Mouse (Mus musculus) forebrain, embryonic 11.5 days (tissue): Measurements from ENCODE around the gene Ngly1. TPM values are rescaled to one million over a fixed set of nuclear protein-coding genes. Genes with fewer than 3 reads are reported as not detected.

ENCODE experiments used
- ATAC-seq: fragments of 200-750 bp; cut with Nextera tagmentation; replicated peaks from 2 replicates; pipeline ENCODE4 v1.8.0; 2017; ENCODE audit warnings: moderate TSS enrichment; ENCODE audit not compliant: low FRiP score
- DNase-seq: peaks from one replicate; pipeline ENCODE4 v3.0.0-alpha.2; 2017; ENCODE audit warnings: low spot score
- H3K27ac ChIP-seq: fragments of 300-500 bp; sonication (generic); 2 replicates; pipeline ENCODE4 v1.5.1; 2014; ENCODE audit warnings: low read depth, low read length
- H3K27me3 ChIP-seq: fragments of 300-500 bp; sonication (generic); 2 replicates; pipeline ENCODE4 v1.6.1; 2014; ENCODE audit warnings: mild to moderate bottlenecking, low read length, mixed read lengths; ENCODE audit not compliant: control insufficient read depth, insufficient read depth
- H3K36me3 ChIP-seq: fragments of 300-500 bp; sonication (generic); 2 replicates; pipeline ENCODE4 v1.6.1; 2014; ENCODE audit warnings: mild to moderate bottlenecking, low read length, moderate library complexity, mixed read lengths; ENCODE audit not compliant: control insufficient read depth, insufficient read depth
- H3K4me1 ChIP-seq: fragments of 300-500 bp; sonication (generic); replicated peaks from 2 replicates; pipeline ENCODE4 v1.6.1; 2014; ENCODE audit warnings: low read length, mixed read lengths; ENCODE audit not compliant: control insufficient read depth, insufficient read depth
- H3K4me2 ChIP-seq: fragments of 300-500 bp; sonication (generic); 2 replicates; pipeline ENCODE4 v1.6.1; 2014; ENCODE audit warnings: low read depth, mild to moderate bottlenecking, low read length, moderate library complexity, mixed read lengths; ENCODE audit not compliant: severe bottlenecking
- H3K4me3 ChIP-seq: fragments of 300-500 bp; sonication (generic); 2 replicates; pipeline ENCODE4 v1.5.1; 2014; ENCODE audit warnings: low read depth, low read length
- H3K9ac ChIP-seq: fragments of 300-500 bp; sonication (generic); 2 replicates; pipeline ENCODE4 v1.6.1; 2014; ENCODE audit warnings: low read length
- H3K9me3 ChIP-seq: fragments of 300-500 bp; sonication (generic); 2 replicates; pipeline ENCODE4 v1.6.1; 2016; ENCODE audit warnings: low read length, mixed read lengths; ENCODE audit not compliant: control insufficient read depth
- WGBS: fragments of 180-500 bp; shearing (Covaris S2); extraction: QIAGEN DNeasy Blood & Tissue Kit; methylation state at CpG from one replicate; pipeline ENCODE4 v1.1.7; 2014; 5-methylcytosine and 5-hydroxymethylcytosine counted together
- polyA plus RNA-seq: library from polyadenylated mRNA; unstranded; fragments of >200 nt; fragmentation: Nextera tagmentation; extraction: Ambion mirVana; gene quantifications from 2 replicates; pipeline ENCODE4 v1.2.1, GENCODE M21; 2014

The Ngly1 gene
- polyA plus RNA-seq, 1 experiment from 2014 or later, result 24.0 TPM

DNA sequence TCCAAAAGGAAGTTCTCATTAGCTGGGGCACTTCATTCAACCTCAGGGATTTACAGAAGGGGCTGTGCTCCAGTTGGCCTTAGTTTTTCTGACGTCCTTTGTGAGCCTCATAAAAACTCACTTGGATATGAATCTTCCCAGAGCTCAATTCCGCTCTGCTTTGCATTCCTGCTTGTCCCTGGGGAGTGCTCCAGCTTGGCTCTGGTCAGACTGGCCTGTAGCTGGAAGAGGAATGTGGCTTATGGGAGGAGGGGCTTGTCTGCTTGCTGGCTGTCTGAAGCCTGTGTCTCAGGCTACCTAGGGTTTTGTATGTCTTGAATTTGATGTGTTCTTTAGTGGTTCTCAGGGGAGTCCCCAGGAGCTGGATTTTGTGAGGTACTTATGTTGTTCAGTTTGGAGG is 79.5 kb downstream of the Ngly1 start:
- 11% methylated on average over 2 of the region's 2 CpGs for WGBS
- H3K9ac ChIP-seq, result 0 out of 2 replicates have a peak overlapping the region, but pooled peaks have one; percentile 14
- H3K9me3 ChIP-seq, result no peaks in the 10 kb centered on the region
- ATAC-seq, result peak; percentile 55; the same call in 1 of the 2 replicates
- H3K36me3 ChIP-seq, result no peaks in the 10 kb centered on the region
- H3K27ac ChIP-seq, result no peak overlapping the region; the same call in 1 of the 2 replicates
- H3K4me1 ChIP-seq, result no peaks in the 10 kb centered on the region; the same call in 1 of the 2 replicates
- peak; percentile 59 for DNase-seq
- no peak overlapping the region for H3K4me3 ChIP-seq
- H3K4me2 ChIP-seq, result no peak overlapping the region
- no peaks in the 10 kb centered on the region for H3K27me3 ChIP-seq

- Histone ChIP-seq H3K9ac (peak overlapping the region; percentile 14; the same call in 1 of the 2 replicates), H3K4me1 (no peaks in the 10 kb centered on the region; the same call in 1 of the 2 replicates), H3K4me2 (no peak overlapping the region), H3K27ac (peak overlapping the region; percentile 14; the same call in 1 of the 2 replicates), H3K27me3 (no peaks in the 10 kb centered on the region), H3K9me3 (no peaks in the 10 kb centered on the region), H3K36me3 (no peaks in the 10 kb centered on the region), H3K4me3 (no peak overlapping the region)
- DNase-seq (no peak), ATAC-seq (peak; percentile 61; the same call in 1 of the 2 replicates)
- 12% methylated on average over 5 of the region's 5 CpGs for WGBS
Measured at GRCm38 (mm10) chr14:16328959-16329480, 79.9 kb downstream of the Ngly1 start.

DNA sequence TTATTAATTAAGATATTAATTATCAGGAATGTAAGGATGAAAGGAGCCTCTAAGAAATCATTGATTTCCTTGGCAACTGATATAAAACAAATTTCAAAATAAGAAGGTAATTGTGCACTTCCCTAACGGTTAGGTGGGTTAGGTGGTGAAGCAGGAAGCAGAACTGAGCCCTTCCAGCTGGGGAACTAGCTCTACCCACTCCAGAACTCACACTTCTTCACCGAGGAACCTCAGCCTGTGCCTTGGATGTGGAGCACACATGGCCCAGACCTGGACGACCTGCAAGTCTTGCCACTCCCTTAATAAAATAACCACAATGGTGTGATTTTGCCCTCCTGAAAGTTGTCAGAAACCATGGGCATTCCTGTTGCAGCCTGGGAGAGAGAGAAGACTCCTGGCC is 80.7 kb downstream of the Ngly1 start:
- H3K4me2 ChIP-seq, result no peak overlapping the region
- H3K27ac ChIP-seq, result no peak overlapping the region
- WGBS, result 72% methylated on average over 3 of the region's 3 CpGs
- no peaks in the 10 kb centered on the region; the same call in 1 of the 2 replicates for H3K4me1 ChIP-seq
- H3K4me3 ChIP-seq, result no peak overlapping the region
- no peaks in the 10 kb centered on the region for H3K9me3 ChIP-seq
- DNase-seq (no peak), ATAC-seq (no peak)
- no peaks in the 10 kb centered on the region for H3K36me3 ChIP-seq
- no peak overlapping the region for H3K9ac ChIP-seq
- no peaks in the 10 kb centered on the region for H3K27me3 ChIP-seq

GRCm38 (mm10) chr14:16334260-16334659 is 85.2 kb downstream of the Ngly1 start:
- no peak overlapping the region for H3K9ac ChIP-seq
- H3K4me2 ChIP-seq, result no peak overlapping the region
- no peaks in the 10 kb centered on the region; the same call in 1 of the 2 replicates for H3K4me1 ChIP-seq
- no peak for ATAC-seq
- no peaks in the 10 kb centered on the region for H3K27me3 ChIP-seq
- no peaks in the 10 kb centered on the region for H3K9me3 ChIP-seq
- DNase-seq, result no peak
- H3K4me3 ChIP-seq, result no peak overlapping the region
- 90% methylated on average over 3 of the region's 3 CpGs for WGBS
- H3K36me3 ChIP-seq, result no peaks in the 10 kb centered on the region
- H3K27ac ChIP-seq, result no peak overlapping the region

GRCm38 (mm10) chr14:16335835-16336417 is 86.8 kb downstream of the Ngly1 start:
- no peak for ATAC-seq

DNA sequence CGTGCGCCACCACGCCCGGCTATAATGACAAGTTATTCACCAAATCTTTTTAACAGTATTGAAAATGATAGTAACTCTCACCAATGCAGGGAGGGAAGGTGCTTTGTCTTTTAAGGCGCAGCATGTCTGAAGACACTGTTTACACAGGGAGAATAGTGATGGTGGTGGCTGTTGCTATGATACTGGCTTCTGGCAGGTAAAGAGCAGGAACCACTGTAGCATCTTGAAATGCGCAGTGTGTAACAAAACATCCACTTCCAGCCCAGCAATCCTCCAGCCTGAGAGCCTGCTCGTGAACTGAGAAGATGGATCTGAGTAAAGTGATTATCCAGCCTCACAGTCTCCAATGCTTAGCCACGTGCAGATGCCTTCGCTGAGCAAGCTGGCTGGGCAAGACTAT is 98.4 kb downstream of the Ngly1 start:
- no peak for DNase-seq
- H3K36me3 ChIP-seq, result no peaks in the 10 kb centered on the region
- WGBS, result 77% methylated on average over 9 of the region's 9 CpGs

More at GRCm38 (mm10) chr14:16335835-16336417, 86.8 kb downstream of the Ngly1 start:
- Histone ChIP-seq H3K4me2 (no peak overlapping the region), H3K9ac (no peak overlapping the region), H3K27ac (no peak overlapping the region), H3K27me3 (no peaks in the 10 kb centered on the region), H3K36me3 (no peaks in the 10 kb centered on the region), H3K4me1 (no peaks in the 10 kb centered on the region), H3K4me3 (no peak overlapping the region), H3K9me3 (no peaks in the 10 kb centered on the region)
- DNase-seq, result no peak
- 72% methylated on average over 3 of the region's 3 CpGs for whole genome bisulfite sequencing

DNA sequence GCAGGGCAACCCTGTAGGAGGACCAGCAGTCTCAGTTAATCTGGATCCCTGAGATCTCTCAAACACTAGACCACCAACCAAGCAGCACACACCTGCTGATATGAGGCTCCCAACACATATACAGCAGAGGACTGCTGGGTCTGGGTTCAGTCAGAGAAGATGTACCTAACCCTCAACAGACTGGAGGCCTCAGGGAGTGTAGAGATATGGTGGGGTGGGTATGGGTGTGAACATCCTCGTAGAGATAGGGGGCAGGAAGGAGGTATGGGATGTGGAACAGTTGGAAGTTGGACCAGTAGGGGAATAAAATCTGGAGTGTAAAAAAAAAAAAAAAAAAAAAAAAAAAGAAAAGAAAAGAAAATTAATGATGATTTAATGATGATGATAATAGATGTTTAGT is 110.6 kb downstream of the Ngly1 start:
- H3K27me3 ChIP-seq, result no peaks in the 10 kb centered on the region
- WGBS, result 79% methylated on average over 1 of the region's 1 CpGs
- H3K9me3 ChIP-seq, result no peaks in the 10 kb centered on the region
- H3K27ac ChIP-seq, result no peak overlapping the region
- DNase-seq, result no peak
- no peak overlapping the region for H3K4me3 ChIP-seq
- no peaks in the 10 kb centered on the region; the same call in 1 of the 2 replicates for H3K4me1 ChIP-seq
- H3K9ac ChIP-seq, result no peak overlapping the region
- no peak overlapping the region for H3K4me2 ChIP-seq
- no peaks in the 10 kb centered on the region for H3K36me3 ChIP-seq
- ATAC-seq, result no peak

More for the DNA sequence above, 98.4 kb downstream of the Ngly1 start:
- Histone ChIP-seq H3K27ac (no peak overlapping the region), H3K4me2 (no peak overlapping the region), H3K4me1 (no peaks in the 10 kb centered on the region), H3K9me3 (no peaks in the 10 kb centered on the region), H3K4me3 (no peak overlapping the region), H3K27me3 (no peaks in the 10 kb centered on the region), H3K9ac (no peak overlapping the region)
- no peak for ATAC-seq
